Mouse (Mus musculus): Measurements from ENCODE around the gene Rftn1.

Gene Rftn1

GRCm38 (mm10) chr17:50063832-50064627 is 126.4 kb downstream of the Rftn1 start:
- no peak for DNase-seq (ENCODE audit: low spot score in 2 of 2)

DNA sequence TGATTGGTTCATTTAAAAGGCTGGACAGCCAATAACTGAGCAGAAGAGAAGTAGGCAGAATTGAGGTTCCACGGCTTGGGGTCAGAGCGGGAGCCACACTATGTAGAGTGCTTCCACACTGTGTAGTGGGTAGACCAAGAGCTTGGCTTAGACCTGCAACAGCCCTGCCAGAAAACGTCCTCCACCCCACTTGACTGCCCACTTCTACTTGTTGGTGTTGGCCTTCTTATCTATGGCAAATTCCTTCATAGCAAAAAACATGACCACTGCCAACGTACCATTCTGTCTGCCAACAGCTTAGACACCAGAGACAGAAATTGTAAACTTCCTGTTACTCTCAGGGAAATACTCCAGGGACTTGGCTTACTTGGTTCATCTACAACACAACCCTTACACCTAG is 127.8 kb downstream of the Rftn1 start:
- no peak for DNase-seq (ENCODE audit: low spot score in 2 of 2)

DNA sequence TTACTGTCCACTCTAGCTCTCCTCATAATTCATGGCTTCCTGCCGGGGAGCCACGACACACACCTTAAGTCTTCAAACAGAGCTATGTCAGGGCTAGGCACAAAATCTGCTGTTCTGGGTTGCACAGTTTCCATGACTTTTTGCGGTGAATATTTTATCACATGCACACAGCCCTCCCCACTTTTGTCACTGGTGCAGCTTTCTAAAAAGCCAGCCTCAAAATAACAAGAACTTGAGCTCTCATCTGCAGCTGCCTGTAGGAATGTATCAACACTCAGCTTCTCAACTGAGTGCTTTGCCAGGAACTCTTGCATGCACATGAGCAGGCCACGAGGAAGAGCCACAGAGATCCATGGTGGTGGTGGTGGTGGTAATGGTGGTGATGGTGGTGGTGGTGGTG is 129.0 kb downstream of the Rftn1 start:
- DNase-seq (ENCODE audit: low spot score in 2 of 2) = no peak

DNA sequence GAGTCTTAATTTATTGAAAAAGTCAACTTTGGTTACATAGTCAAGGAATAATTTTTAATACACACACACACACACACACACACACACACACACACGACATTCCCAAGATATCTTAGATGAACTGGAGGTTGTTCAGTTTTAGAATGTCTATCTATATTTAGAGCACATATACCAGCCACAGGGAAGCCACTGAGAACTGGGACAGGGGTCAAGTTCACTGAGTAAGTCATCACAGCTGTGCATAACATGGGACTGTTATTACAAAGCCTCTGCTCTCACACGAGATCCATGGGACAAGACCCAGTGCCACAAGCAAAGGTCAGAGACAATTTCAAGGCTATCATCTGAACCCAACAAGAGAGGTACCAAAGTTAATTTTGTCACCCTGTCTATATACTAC is 130.3 kb downstream of the Rftn1 start:
- DNase-seq (ENCODE audit: low spot score in 2 of 2) = no peak

DNA sequence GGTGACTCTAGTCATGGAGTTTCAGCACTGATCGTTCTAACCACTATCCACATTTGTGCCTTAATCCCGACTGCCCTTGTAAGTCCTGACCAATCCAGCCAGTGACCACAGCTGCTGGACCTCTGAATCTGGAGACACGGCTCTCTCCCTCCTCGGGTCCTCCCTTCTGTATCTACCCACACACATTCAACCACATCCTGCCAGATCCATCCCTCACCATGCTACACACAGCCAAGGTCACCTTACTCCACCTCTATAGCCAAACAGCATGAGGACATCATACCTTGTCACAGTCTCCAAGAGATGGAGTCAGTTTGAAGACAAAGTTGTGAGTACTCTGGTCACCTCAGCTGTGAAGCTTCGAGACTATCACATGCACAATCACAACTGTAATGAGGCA is 131.1 kb downstream of the Rftn1 start:
- no peak for DNase-seq (ENCODE audit: low spot score in 2 of 2)

- no peak for DNase-seq (ENCODE audit: low spot score in 2 of 2)
These were observed 135.2 kb downstream of the Rftn1 start for GRCm38 (mm10) chr17:50055154-50055756.

DNA sequence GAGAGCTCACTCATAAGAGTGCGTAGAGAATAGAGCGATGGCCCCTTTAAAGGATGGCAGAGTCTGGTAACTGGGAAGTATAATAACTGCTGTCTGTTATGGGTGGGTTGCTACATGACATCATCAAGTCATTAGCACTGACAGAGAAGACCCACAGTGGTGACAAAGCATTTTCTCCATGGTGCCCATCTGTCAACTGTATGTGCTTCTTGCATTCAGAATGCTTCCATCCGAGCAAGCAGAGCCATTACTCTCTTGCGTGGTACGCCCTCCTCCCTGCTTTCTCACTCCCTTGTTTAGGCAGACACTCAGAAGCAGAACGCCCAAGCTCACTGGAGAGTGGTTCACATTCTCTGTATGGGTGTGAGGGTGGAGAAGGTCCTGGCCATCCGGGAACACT is 135.9 kb downstream of the Rftn1 start:
- peak in 1 of 2 experiments; percentile 28 for DNase-seq (ENCODE audit: low spot score in 2 of 2)

DNA sequence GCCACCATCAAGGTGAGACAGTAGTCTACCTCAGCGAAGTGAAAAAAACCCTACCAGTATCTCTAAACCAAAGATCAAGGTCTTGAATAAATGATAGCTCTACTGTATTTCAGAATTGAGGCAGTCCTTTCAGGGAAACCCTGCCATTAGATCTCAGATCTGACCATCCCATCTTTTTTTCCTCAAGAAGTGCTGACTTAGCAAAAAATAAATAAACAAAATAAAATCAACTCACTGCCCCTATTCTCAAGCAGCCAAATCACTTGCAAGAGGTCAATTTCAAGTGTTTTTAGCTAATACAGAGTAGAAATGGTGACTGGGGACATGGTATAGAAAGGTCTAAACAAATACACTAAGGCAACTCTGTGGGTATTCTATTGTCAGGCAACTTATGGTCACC is 136.5 kb downstream of the Rftn1 start:
- no peak for DNase-seq (ENCODE audit: low spot score in 2 of 2)

DNA sequence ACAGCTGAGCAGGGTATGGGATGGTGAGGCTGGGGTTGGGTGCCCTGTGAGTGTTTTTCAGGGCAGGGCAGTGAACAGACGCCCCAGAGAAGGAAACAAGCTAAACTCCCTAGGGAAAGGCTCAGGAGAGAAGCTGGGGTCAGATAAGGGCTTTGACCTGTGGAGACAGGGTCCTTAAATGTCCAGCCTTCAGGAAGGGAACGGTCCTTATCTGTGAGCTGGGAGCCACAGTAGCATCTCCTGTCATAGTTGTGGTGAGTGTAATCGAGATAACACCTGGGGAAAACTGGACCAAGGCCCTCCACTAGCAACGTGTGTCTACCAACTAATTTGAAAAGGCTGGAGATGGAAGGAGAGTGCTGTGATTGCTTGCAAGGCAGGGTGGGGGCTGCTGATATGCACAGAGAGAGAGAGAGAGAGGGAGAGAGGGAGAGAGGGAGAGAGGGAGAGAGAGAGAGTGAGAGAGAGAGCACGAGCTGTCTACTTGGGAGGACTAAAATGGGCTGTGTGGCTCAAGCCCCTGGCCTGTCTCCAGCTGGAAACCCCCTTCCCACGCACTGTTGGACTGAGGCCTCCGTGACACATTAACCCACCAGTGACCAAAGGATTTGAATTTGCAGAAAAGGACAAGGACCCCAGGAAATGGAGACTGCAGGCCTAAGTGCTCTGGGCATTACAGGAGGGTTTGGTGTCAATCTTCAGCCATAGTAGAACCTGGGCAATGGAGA is 137.6 kb downstream of the Rftn1 start:
- no peak for DNase-seq (ENCODE audit: low spot score in 2 of 2)

DNA sequence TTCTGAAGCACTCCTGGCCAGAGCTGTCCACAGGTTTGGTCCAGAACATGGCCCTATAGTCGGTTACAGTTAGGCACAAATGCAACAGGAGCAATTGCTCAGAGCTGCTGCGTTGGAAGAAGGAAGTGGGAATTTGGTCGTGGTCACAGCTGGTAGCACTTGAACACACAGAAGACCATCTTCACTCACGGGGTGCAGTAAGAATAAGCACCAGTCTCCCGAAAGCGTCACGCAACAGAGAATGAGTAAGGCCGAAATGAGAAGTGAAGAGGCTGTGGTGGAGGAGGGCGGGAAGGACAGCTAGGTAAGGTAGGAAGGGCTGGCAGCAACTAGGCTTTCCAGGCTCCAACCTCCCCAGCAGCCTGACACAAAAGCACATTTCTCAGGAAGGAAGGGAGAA is 140.0 kb downstream of the Rftn1 start:
- DNase-seq (ENCODE audit: low spot score in 2 of 2) = no peak

DNA sequence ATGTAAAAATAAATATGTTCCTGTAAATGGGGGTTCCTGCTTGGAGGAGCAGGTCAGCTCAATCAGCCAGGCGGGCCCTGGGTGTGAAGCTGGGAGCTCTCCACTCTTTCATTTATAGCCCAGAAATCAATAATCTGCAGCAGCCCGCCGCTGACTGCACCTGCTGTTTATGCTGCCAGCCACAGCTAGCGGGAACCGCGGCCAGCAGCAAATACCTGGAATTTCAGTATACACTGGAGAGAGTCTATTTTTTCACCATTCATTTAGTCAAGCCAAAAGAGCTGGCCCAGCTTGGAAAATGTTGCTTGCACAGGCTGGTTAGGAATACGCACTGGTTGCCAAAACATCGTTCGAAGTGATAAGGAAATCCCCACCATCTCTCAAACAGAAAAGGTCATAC is 142.3 kb downstream of the Rftn1 start:
- no peak for DNase-seq (ENCODE audit: low spot score in 2 of 2)

DNA sequence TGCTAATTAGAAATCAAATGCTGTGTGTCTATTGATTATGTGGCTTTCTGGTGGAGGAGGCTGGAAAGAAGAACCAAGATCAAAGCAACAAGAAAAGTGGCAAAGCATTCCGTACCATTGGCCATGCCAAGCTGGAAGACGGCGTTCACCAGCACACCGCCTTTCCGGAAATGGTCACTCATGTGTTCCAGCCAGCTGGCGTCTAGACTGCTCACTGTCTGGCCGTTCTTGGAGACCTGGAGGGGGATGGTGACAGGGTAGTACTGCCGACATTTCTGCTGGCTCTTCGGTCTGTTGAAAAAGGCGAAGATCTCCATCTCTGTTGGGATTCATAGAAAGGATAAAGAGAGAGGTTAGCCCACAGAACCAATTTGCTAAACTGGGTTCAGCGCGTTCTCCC is 143.3 kb downstream of the Rftn1 start:
- no peak for DNase-seq (ENCODE audit: low spot score in 2 of 2)

DNA sequence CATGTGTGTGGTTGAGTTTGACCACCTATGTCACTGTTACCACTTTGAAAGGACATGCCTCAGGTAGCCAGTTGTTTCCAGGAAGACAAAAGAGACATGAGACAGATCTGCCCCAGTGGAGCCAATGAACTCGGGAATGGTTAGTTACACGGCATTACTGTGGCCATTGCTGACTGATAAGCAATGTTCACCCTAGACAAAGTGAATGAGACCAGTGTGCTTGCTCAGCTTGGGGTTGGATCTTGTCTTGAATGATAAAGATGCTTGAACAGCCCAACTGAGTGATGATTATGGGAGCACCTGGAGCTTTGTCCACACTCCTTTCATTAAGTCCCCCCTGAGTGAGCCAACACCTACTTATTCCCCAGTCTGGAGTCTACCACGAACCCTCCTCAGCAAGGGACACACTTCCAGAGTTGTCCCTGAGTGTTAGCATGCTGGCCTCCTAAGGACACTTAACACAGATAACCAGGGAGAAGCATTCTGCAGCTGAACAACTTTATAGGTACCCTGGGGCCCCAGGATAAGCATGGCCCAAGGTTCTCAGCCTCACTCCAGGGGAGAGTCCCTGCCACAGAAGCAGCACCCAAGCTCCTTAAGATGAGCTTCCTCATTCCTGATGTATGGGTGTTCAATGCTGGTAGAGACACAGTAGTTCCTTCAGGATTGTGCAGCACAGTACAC is 149.6 kb downstream of the Rftn1 start:
- no peak for DNase-seq (ENCODE audit: low spot score in 2 of 2)

DNA sequence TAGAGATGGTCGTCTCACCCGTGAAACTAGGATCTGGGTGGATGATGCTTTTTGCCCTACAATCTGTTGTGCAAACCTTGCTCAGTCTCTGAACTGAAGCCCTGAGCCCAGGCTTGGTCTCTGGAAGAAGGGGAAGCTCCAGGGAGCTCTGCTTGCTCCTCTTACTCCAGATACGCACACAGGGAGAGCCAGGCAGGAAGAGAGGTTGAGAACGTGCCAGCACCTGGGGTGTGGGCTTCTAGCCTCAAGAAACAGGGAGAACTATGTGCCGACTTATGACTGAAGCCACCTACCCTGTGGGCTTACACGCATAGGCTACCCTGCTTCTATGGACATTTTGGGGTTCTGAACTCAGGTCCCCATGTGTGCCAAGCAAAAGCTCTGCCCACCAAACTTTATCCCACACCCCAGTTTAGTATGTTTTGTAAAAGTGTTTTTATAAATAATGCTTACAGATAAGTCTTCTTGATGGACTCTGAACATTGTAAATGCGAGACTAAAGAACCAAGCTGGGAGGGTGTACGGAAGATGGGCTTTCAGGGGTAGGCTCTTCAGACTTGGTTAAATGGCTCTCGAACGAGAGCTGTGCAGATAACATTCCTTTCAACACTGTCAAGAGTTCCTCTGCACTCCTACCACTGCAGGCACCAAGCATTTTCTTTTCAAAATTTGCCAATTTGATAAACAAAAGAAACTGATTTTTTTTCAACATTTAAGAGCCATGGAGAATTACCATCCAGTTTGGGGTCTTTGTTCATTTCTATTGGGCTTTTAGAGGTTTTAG is 152.4 kb downstream of the Rftn1 start:
- no peak for DNase-seq (ENCODE audit: low spot score in 2 of 2)

DNA sequence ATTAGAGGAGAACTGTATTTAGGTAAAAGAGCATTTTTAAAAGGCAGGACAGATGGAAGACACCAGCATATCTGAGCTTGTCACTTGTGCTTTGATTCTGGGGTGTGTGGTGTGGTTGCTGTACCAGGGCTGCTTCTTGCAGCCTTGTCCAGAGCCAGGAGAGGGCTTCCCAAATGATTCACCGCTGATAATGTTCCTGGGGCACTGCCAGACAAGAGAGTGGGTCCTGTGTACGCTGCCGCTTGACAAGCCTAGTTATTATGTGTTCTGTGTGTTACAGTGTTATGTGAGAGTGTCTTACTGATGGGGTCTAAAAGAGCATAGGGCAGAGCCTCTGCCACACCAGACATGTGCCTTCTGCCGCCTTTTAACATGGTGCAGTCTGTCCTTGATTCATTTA is 153.1 kb downstream of the Rftn1 start:
- no peak for DNase-seq (ENCODE audit: low spot score in 2 of 2)

DNA sequence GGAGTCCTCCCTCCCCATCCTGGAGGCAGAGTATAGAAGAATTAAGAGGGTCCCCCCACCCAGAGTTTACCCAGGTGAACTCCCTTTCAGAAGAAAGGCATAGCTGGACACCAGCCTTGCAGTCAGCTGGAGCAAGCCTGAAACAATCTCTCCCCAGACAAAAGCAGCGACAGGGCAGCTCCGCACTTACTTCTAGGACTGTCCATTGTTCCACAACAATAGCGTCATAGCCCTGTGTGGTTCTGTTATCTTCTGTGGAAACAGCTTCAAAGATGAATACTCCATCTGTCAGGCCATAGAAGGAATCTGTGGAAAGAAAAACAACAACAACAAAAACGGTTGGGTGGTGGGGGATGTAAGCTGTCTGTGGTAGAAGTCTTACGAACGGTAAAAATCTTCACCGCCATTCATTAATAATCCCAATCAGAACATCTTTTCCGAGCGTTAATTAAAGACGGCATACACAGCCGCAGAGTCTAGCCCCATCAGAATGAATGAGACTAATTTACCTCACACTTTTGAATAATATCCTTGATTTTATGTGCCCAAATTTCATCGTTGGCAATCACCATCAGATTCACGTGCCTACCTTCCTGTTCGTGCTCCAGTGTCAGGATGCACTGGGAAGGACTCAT is 153.6 kb downstream of the Rftn1 start:
- DNase-seq (ENCODE audit: low spot score in 2 of 2) = no peak

- no peak for DNase-seq (ENCODE audit: low spot score in 2 of 2)
These were observed 156.8 kb downstream of the Rftn1 start for GRCm38 (mm10) chr17:50033698-50034097.

DNA sequence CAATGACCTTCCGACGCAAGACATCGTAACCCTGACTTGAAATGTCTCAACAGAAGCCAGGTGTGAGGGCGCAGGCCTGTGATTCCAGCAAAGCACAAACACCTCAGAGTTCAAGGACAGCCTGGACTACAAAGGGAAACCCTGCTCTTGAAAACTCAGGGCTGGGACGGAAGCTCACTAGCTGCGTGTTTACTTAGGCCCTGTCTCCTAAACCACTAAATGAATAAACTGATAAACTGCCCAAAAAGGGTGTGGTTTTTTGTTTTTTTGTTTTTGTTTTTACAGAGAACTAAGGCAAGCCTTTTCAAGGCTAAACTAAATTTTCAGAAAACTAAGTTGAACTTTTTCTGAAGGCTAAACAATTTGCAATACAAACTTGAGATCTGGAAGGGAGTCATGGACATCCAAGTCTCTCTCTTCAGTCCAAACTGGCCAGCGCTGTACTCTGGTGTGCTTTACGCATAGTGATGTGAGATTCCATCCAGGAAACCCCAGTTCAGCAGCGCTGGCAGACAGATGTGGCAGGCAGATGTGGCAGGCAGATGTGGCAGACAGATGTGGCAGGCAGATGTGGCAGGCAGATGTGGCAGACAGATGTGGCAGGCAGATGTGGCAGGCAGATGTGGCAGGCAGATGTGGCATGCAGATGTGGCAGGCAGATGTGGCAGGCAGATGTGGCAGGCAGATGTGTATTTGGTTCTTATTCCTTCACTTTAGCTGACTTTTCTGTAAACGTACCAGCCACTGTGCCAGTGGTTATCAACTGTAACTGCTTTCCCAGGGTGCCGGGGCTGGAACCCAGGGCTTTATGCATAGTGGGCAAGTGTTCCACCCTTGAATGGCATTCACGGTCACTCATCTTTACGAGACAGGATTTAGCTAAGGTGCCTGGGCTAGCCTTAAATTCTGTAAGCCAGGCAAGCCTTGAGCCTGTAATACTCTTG is 158.7 kb downstream of the Rftn1 start:
- DNase-seq (ENCODE audit: low spot score in 2 of 2) = no peak

GRCm38 (mm10) chr17:50025651-50026050 is 164.8 kb downstream of the Rftn1 start:
- DNase-seq (ENCODE audit: low spot score in 2 of 2) = no peak

- no peak for DNase-seq (ENCODE audit: low spot score in 2 of 2)
These were observed 165.3 kb downstream of the Rftn1 start for GRCm38 (mm10) chr17:50025173-50025626.
